Comparison of ENCODE assay signal across 9 mouse cellular contexts in genomic region chr6:94814711-94815110, GRCm38 (mm10).
"Had no signal": no experiment of that assay in that cellular context is flagged by ENCODE, and none has a peak within 500 bp of the region (broad histone marks: within the 10 kb centered on the region; RNA-seq: fewer than 3 reads in every experiment).

No protein-coding gene starts in this region.

- H3K36me3 ChIP-seq: limb, embryonic 13.5 days; liver, embryonic 13.5 days; neural tube, embryonic 13.5 days had no signal

- H3K9me3 ChIP-seq: limb, embryonic 13.5 days; liver, embryonic 13.5 days; neural tube, embryonic 13.5 days had no signal

- H3K9ac ChIP-seq: limb, embryonic 13.5 days; liver, embryonic 13.5 days; neural tube, embryonic 13.5 days had no signal

- DNase-seq: kidney, adult 9 months; kidney, postnatal 14 days; left cerebral cortex, postnatal 4 days; liver, embryonic 13.5 days; lung, adult 18-20 months; right cerebral cortex, postnatal 25 days; thymus, postnatal 36 days had no signal

- H3K27me3 ChIP-seq: limb, embryonic 13.5 days; liver, embryonic 13.5 days; neural tube, embryonic 13.5 days had no signal

- H3K4me2 ChIP-seq: limb, embryonic 13.5 days; liver, embryonic 13.5 days; neural tube, embryonic 13.5 days had no signal

- H3K27ac ChIP-seq: limb, embryonic 13.5 days; liver, embryonic 13.5 days; neural tube, embryonic 13.5 days had no signal

- H3K4me3 ChIP-seq: limb, embryonic 13.5 days; liver, embryonic 13.5 days; neural tube, embryonic 13.5 days had no signal
